Mouse (Mus musculus): Measurements from ENCODE around the gene Gm21969. TPM values are rescaled to one million over a fixed set of nuclear protein-coding genes. Genes with fewer than 3 reads are reported as not detected.

The Gm21969 gene
- not detected in 2 replicates for polyA plus RNA-seq (2012; ENCODE audit: insufficient read depth, insufficient read length, missing spikeins)

GRCm38 (mm10) chr4:139602357-139603244 lies at the start of gene Gm21969:
Gm21969 (plus strand) TSS chr4:139603186.
- H3K4me3 ChIP-seq (ENCODE audit: insufficient read depth, low read length), result peak within 1 kb of the TSS; percentile 19
- H3K27ac ChIP-seq (ENCODE audit: insufficient read depth, low read depth, low read length), result peak within 1 kb of the TSS; percentile 94
- peak; percentile 49; the same call in 1 of the 2 replicates for TF ChIP-seq CTCF (IDR thresholded peaks at IDR 0.05; ENCODE audit: low read depth, low read length)
- TF ChIP-seq POLR2A (IDR thresholded peaks at IDR 0.05; ENCODE audit: borderline replicate concordance, low read depth, low read length), result no peak
- peaks cover 49% of the 10 kb centered on the region for H3K4me1 ChIP-seq (ENCODE audit: control insufficient read depth, insufficient read depth, low read length)

GRCm38 (mm10) chr4:139555235-139555634 lies 47.8 kb upstream of the Gm21969 start:
- no peak overlapping the region for H3K4me3 ChIP-seq (ENCODE audit: insufficient read depth, low read length)
- H3K4me1 ChIP-seq (ENCODE audit: control insufficient read depth, insufficient read depth, low read length), result no peaks in the 10 kb centered on the region
- no peak overlapping the region for H3K27ac ChIP-seq (ENCODE audit: insufficient read depth, low read depth, low read length)
- TF ChIP-seq CTCF (IDR thresholded peaks at IDR 0.05; ENCODE audit: low read depth, low read length), result no peak

DNA sequence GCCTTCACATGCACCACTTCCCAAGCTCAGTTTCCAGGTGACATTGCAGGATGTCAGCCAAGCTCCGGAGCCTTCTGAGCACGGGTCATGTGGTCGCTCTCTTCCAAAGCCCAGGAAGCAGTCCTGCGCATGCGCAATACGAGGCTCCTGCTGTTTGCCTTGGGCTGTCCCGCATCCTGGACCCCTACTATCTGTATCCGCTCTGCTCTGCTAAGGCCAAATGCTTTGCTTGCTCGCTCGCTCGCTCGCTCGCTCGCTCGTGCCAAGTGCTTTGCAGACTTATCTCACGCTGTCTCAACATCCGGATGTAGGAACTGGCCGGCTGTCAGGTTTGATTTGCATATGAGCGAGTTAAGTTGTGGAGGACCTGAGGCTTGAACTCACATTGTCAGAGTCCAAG lies 47.0 kb upstream of the Gm21969 start:
- H3K27ac ChIP-seq (ENCODE audit: insufficient read depth, low read depth, low read length), result no peak overlapping the region
- no peaks in the 10 kb centered on the region for H3K4me1 ChIP-seq (ENCODE audit: control insufficient read depth, insufficient read depth, low read length)
- TF ChIP-seq POLR2A (IDR thresholded peaks at IDR 0.05; ENCODE audit: borderline replicate concordance, low read depth, low read length) (no peak), CTCF (IDR thresholded peaks at IDR 0.05; ENCODE audit: low read depth, low read length) (no peak)
- H3K4me3 ChIP-seq (ENCODE audit: insufficient read depth, low read length), result no peak overlapping the region

DNA sequence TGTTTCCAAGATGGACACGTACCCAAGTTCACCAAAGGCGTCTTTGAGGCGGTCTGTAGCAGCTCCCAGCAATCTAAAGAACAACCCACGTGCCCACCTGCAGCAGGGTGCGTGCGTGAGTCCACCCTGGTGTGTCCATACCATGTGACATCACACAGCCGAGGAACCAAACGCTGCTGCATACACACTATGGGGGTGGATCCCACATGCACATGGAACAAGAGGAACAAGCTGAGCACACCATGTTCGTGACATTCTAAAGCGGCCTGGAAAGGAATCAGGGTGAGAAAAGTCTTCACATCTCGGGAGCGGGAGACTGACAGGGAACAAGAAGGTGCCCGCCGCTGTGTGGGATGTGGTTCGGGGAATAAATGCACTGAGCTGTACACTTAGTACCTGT lies 34.6 kb upstream of the Gm21969 start:
- TF ChIP-seq CTCF (IDR thresholded peaks at IDR 0.05; ENCODE audit: low read depth, low read length) (no peak), POLR2A (IDR thresholded peaks at IDR 0.05; ENCODE audit: borderline replicate concordance, low read depth, low read length) (no peak)
- no peak overlapping the region for H3K4me3 ChIP-seq (ENCODE audit: insufficient read depth, low read length)
- no peak overlapping the region for H3K27ac ChIP-seq (ENCODE audit: insufficient read depth, low read depth, low read length)
- no peaks in the 10 kb centered on the region for H3K4me1 ChIP-seq (ENCODE audit: control insufficient read depth, insufficient read depth, low read length)

DNA sequence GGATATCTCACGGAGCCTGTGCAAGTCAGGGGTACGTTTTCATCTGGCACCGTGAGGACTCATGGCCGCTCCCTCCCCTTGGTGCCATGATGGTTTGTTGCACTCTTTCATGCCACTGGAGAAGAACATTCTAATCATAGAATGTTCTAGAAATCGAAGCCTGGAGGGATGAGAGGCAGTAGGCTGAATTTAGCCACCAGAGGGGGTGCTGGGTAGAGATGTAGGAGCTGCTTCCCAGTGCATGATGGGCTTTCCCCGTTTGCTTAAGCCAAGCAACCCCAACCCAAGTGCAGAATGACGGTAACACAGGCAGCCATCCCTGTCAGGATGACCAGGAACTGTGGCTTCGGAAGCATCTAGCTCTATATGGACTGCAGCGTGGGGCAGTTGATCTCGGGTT lies 32.2 kb upstream of the Gm21969 start:
- no peak overlapping the region for H3K27ac ChIP-seq (ENCODE audit: insufficient read depth, low read depth, low read length)
- no peak for TF ChIP-seq POLR2A (IDR thresholded peaks at IDR 0.05; ENCODE audit: borderline replicate concordance, low read depth, low read length)
- TF ChIP-seq CTCF (IDR thresholded peaks at IDR 0.05; ENCODE audit: low read depth, low read length), result no peak; the same call in 1 of the 2 replicates
- peaks cover 6% of the 10 kb centered on the region for H3K4me1 ChIP-seq (ENCODE audit: control insufficient read depth, insufficient read depth, low read length)
- no peak overlapping the region for H3K4me3 ChIP-seq (ENCODE audit: insufficient read depth, low read length)

- no peak overlapping the region for H3K27ac ChIP-seq (ENCODE audit: insufficient read depth, low read depth, low read length)
- peaks cover 19% of the 10 kb centered on the region for H3K4me1 ChIP-seq (ENCODE audit: control insufficient read depth, insufficient read depth, low read length)
- no peak for TF ChIP-seq POLR2A (IDR thresholded peaks at IDR 0.05; ENCODE audit: borderline replicate concordance, low read depth, low read length)
- TF ChIP-seq CTCF (IDR thresholded peaks at IDR 0.05; ENCODE audit: low read depth, low read length), result no peak
- no peak overlapping the region for H3K4me3 ChIP-seq (ENCODE audit: insufficient read depth, low read length)
Observed at GRCm38 (mm10) chr4:139572928-139573512, 30.0 kb upstream of the Gm21969 start.

GRCm38 (mm10) chr4:139574156-139574798 lies 28.7 kb upstream of the Gm21969 start:
- peak; percentile 53 for TF ChIP-seq POLR2A (IDR thresholded peaks at IDR 0.05; ENCODE audit: borderline replicate concordance, low read depth, low read length)
- no peak for TF ChIP-seq CTCF (IDR thresholded peaks at IDR 0.05; ENCODE audit: low read depth, low read length)
- Histone ChIP-seq H3K4me3 (ENCODE audit: insufficient read depth, low read length) (peak overlapping the region; percentile 79), H3K27ac (ENCODE audit: insufficient read depth, low read depth, low read length) (peak overlapping the region; percentile 6; the same call in 1 of the 2 replicates), H3K4me1 (ENCODE audit: control insufficient read depth, insufficient read depth, low read length) (peaks cover 30% of the 10 kb centered on the region)

DNA sequence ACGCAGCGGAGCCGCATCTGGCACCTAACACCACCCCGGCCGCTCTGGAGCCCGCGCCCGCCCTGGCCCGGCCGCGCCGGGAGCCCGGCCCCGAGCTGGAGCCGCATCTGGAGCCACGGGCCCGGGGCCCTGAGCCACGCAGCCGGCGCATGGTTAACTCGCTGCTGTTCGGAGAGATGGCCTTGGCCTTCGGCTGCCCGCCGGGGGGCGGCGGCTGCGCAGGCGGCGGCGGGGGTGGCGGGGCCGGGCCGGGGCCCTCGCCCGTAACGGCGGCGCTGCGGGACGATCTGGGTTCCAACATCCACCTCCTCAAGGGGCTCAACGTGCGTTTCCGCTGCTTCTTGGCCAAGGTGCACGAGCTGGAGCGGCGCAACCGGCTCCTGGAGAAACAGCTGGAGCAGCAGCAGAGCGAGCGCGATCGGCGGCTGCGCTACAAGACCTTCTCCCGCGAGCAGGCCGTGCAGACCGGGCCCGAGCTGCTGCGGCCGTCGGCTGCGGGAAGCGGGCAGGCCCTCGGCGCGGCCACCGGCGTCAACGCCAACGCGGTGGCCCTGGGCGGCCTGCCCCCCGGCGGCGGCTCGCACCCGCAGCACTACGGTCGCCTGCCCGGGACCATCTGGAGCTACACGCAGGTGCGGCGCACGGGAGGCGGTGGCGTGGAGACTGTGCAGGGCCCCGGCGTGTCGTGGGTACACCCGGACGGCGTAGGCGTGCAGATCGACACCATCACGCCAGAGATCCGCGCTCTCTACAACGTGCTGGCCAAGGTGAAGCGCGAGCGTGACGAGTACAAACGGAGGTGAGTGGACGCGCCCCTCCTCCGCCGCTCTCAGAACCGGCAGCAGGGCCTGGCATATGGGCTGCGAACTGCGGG lies 27.9 kb upstream of the Gm21969 start:
- peak overlapping the region; percentile 79 for H3K4me3 ChIP-seq (ENCODE audit: insufficient read depth, low read length)
- H3K4me1 ChIP-seq (ENCODE audit: control insufficient read depth, insufficient read depth, low read length), result peaks cover 37% of the 10 kb centered on the region
- TF ChIP-seq POLR2A (IDR thresholded peaks at IDR 0.05; ENCODE audit: borderline replicate concordance, low read depth, low read length) (no peak), CTCF (IDR thresholded peaks at IDR 0.05; ENCODE audit: low read depth, low read length) (no peak)
- H3K27ac ChIP-seq (ENCODE audit: insufficient read depth, low read depth, low read length), result 0 out of 2 replicates have a peak overlapping the region, but pooled peaks have one; percentile 6

- Histone ChIP-seq H3K4me1 (ENCODE audit: control insufficient read depth, insufficient read depth, low read length) (peaks cover 39% of the 10 kb centered on the region), H3K27ac (ENCODE audit: insufficient read depth, low read depth, low read length) (no peak overlapping the region), H3K4me3 (ENCODE audit: insufficient read depth, low read length) (peak overlapping the region; percentile 79)
- TF ChIP-seq POLR2A (IDR thresholded peaks at IDR 0.05; ENCODE audit: borderline replicate concordance, low read depth, low read length), result no peak
- TF ChIP-seq CTCF (IDR thresholded peaks at IDR 0.05; ENCODE audit: low read depth, low read length), result no peak
Observed at GRCm38 (mm10) chr4:139575673-139576003, 27.3 kb upstream of the Gm21969 start.

All from bone marrow macrophage, adult 2 months (primary cell).